Mouse (Mus musculus) heart, adult 2 months (tissue): Measurements from ENCODE around the gene Hist1h4j. TPM values are rescaled to one million over a fixed set of nuclear protein-coding genes. Genes with fewer than 3 reads are reported as not detected.
"Not testable (repeated sequence)": the region's sequence is repeated elsewhere in the genome, so short reads cannot be mapped to it uniquely, and the experiment has no call there.

Experiments used
- DNase-seq, 2 experiments: peaks; one replicate each; pipeline ENCODE4 v3.0.0; 2021
- H3K27ac ChIP-seq: fragments of 200-600 bp; 2 replicates; pipeline ENCODE4 v1.8.1; 2022
- H3K27me3 ChIP-seq: fragments of 200-500 bp; 2 replicates; pipeline ENCODE4 v1.6.1; 2012; ENCODE audit warnings: mild to moderate bottlenecking, low read length, inconsistent platforms, mixed read lengths; ENCODE audit not compliant: control insufficient read depth, insufficient read depth
- H3K36me3 ChIP-seq: fragments of 200-500 bp; 2 replicates; pipeline ENCODE4 v1.6.1; 2012; ENCODE audit warnings: low read length, inconsistent platforms; ENCODE audit not compliant: control insufficient read depth, insufficient read depth
- H3K4me1 ChIP-seq: fragments of 200-500 bp; 2 replicates; pipeline ENCODE4 v1.6.1; 2011; ENCODE audit warnings: low read length; ENCODE audit not compliant: control insufficient read depth, insufficient read depth
- H3K4me3 ChIP-seq: fragments of 200-600 bp; 2 replicates; pipeline ENCODE4 v1.8.1; 2022
- H3K79me2 ChIP-seq: fragments of 200-500 bp; replicated peaks from 2 replicates; pipeline ENCODE4 v1.6.1; 2012; ENCODE audit warnings: mild to moderate bottlenecking, inconsistent platforms, low read length, moderate library complexity, mixed read lengths; ENCODE audit not compliant: control insufficient read depth, insufficient read depth
- H3K9ac ChIP-seq: fragments of 200-500 bp; 2 replicates; pipeline ENCODE4 v1.6.1; 2012; ENCODE audit warnings: low read depth, mild to moderate bottlenecking, control low read depth, inconsistent platforms, low read length, mixed read lengths
- CTCF ChIP-seq: fragments of 200-600 bp; IDR thresholded peaks from 2 replicates; pipeline ENCODE4 v1.8.1; 2022; ENCODE audit warnings: antibody characterized with exemption, mild to moderate bottlenecking, moderate library complexity
- EP300 ChIP-seq: fragments of 200-500 bp; IDR thresholded peaks from 2 replicates; pipeline ENCODE4 v1.6.1; 2011; ENCODE audit warnings: low read depth, low read length, control low read depth; ENCODE audit not compliant: insufficient read depth
- POLR2A ChIP-seq: fragments of 200-500 bp; IDR thresholded peaks from 2 replicates; pipeline ENCODE4 v1.6.1; 2011; ENCODE audit warnings: mild to moderate bottlenecking, low read depth, low read length, control low read depth; ENCODE audit not compliant: insufficient read depth
- WGBS: fragments of 180-500 bp; shearing (Covaris S2); methylation state at CpG from one replicate; pipeline ENCODE4 v1.1.7; 2018; 5-methylcytosine and 5-hydroxymethylcytosine counted together
- intact Hi-C: fragments of 180-260 bp; cut with DNase I; formaldehyde crosslinking; loops from one replicate; pipeline ENCODE4 v1.15.1; 2025
- polyA plus RNA-seq: library from polyadenylated mRNA; depleted of rRNA; stranded (reverse); fragments of >200 nt; gene quantifications from 2 replicates; pipeline ENCODE4 v1.2.3, GENCODE M21; 2012
- total RNA-seq, 2 experiments: library from RNA; stranded (reverse); gene quantifications; 2 replicates each; pipeline ENCODE4 v1.2.3; 2021

Hist1h4j gene
- total and polyA plus RNA-seq, 3 experiments: 1.8 to 3.2 TPM; not detected in 1

- peak within 1 kb of the TSS; percentile 35; the same call in 1 of the 2 replicates for H3K4me3 ChIP-seq
- H3K4me1 ChIP-seq, H3K36me3 ChIP-seq, H3K27me3 ChIP-seq, H3K79me2 ChIP-seq: not testable (repeated sequence)
- peak within 1 kb of the TSS; percentile 52 for H3K9ac ChIP-seq
- intact Hi-C loops: loop anchor here (2.0 to 10.0 kb wide), 5 partner anchors 197 to 1977 kb away; partner anchors contain the start of genes Hist1h1t, Hist1h4c, Hist1h4d and Hist1h4i
- WGBS: 12% methylated on average over 26 of the region's 56 CpGs
- DNase-seq: peak; percentile 75 to 85
- peak; percentile 65; the same call in 1 of the 2 replicates for TF ChIP-seq POLR2A
- peak within 1 kb of the TSS; percentile 42 for H3K27ac ChIP-seq
These were observed 17.2 kb upstream of the Hist1h4j start, which contains the start of gene Hist1h3h for GRCm38 (mm10) chr13:21717397-21718357. Gene Hist1h3h, plus strand, starts transcription at chr13:21717659.

- intact Hi-C loops: loop anchor here (10.0 kb wide), 4 partner anchors 196 to 1976 kb away; partner anchors contain the start of genes Hist1h1t, Hist1h4c and Hist1h4d
- no peaks in the 10 kb centered on the region for H3K79me2 ChIP-seq
- 89% methylated on average over 4 of the region's 4 CpGs for WGBS
- TF ChIP-seq POLR2A: no peak
- no peak for TF ChIP-seq EP300
- TF ChIP-seq CTCF: no peak
- H3K27me3 ChIP-seq: no peaks in the 10 kb centered on the region
- no peak overlapping the region for H3K27ac ChIP-seq
- no peak for DNase-seq
- H3K4me3 ChIP-seq: no peak overlapping the region
- H3K9ac ChIP-seq: no peak overlapping the region
- H3K36me3 ChIP-seq: peaks cover 2% of the 10 kb centered on the region; the same call in 1 of the 2 replicates
- H3K4me1 ChIP-seq: peaks cover 3% of the 10 kb centered on the region
These were observed 16.3 kb upstream of the Hist1h4j start for GRCm38 (mm10) chr13:21718381-21719080.

GRCm38 (mm10) chr13:21721107-21721756, 13.6 kb upstream of the Hist1h4j start:
- not testable (repeated sequence) for H3K4me1 ChIP-seq, H3K9ac ChIP-seq, H3K27ac ChIP-seq, H3K79me2 ChIP-seq, H3K27me3 ChIP-seq, DNase-seq, H3K36me3 ChIP-seq
- intact Hi-C loops: loop anchor here (2.0 kb wide), 1 partner anchor 30 kb away; the partner anchor contains the start of gene Hist1h4k
- TF ChIP-seq CTCF: peak; percentile 8; the same call in 1 of the 2 replicates
- WGBS: 5% methylated on average over 25 of the region's 44 CpGs
- H3K4me3 ChIP-seq: peak overlapping the region; percentile 50

- not testable (repeated sequence) for H3K27me3 ChIP-seq, H3K36me3 ChIP-seq, H3K4me1 ChIP-seq, H3K79me2 ChIP-seq
- intact Hi-C loops: loop anchor here (2.0 kb wide), 1 partner anchor 29 kb away; the partner anchor contains the start of gene Hist1h4k
- H3K4me3 ChIP-seq: peak within 1 kb of the TSS; percentile 50
- under 1% methylated on average over 34 of the region's 37 CpGs for WGBS
- H3K27ac ChIP-seq: 0 out of 2 replicates have a peak within 1 kb of the TSS, but pooled peaks have one; percentile 4
- peak; percentile 59 to 61 for DNase-seq
- TF ChIP-seq POLR2A: peak; percentile 87
- H3K9ac ChIP-seq: peak within 1 kb of the TSS; percentile 65
These were observed 13.0 kb upstream of the Hist1h4j start, which contains the start of gene Hist1h2bm for GRCm38 (mm10) chr13:21721757-21722372. Gene Hist1h2bm, plus strand, starts transcription at chr13:21722044.

GRCm38 (mm10) chr13:21722373-21722925, 12.4 kb upstream of the Hist1h4j start:
- H3K79me2 ChIP-seq: no peaks in the 10 kb centered on the region
- DNase-seq: no peak
- intact Hi-C loops: no loop called here
- TF ChIP-seq CTCF (no peak), POLR2A (no peak), EP300 (no peak)
- H3K36me3 ChIP-seq: peaks cover 2% of the 10 kb centered on the region; the same call in 1 of the 2 replicates
- 6% methylated on average over 11 of the region's 11 CpGs for WGBS
- no peak overlapping the region for H3K27ac ChIP-seq
- H3K27me3 ChIP-seq: no peaks in the 10 kb centered on the region
- peaks cover 2% of the 10 kb centered on the region for H3K4me1 ChIP-seq
- H3K4me3 ChIP-seq: peak overlapping the region; percentile 50
- peak overlapping the region; percentile 65 for H3K9ac ChIP-seq
